Mouse (Mus musculus) kidney, adult 2 months (tissue): ENCODE results near the gene Dolpp1.

Source experiments
- CTCF ChIP-seq: fragments of 200-500 bp; conservative IDR thresholded peaks from 2 replicates; pipeline ENCODE4 v1.5.1; 2011; ENCODE audit warnings: low read depth, mild to moderate bottlenecking, control low read depth, low read length, moderate library complexity, mixed read lengths; ENCODE audit not compliant: insufficient read depth, insufficient read length
- POLR2A ChIP-seq: fragments of 200-500 bp; IDR thresholded peaks from one replicate; pipeline ENCODE4 v1.6.1; 2011; ENCODE audit warnings: low read depth, low read length, control low read depth

GRCm38 (mm10) chr2:30392114-30392576 lies at the start of gene Dolpp1:
- TF ChIP-seq CTCF, result no peak
- peak; percentile 50 for TF ChIP-seq POLR2A
